Mouse (Mus musculus) telencephalon, adult 2 months (tissue): Measurements from ENCODE around the gene Hcst.
A peak's percentile ranks its signal among the peaks of the same experiment; 100 is the strongest.

ENCODE experiments used
- DNase-seq: peaks from one replicate; pipeline ENCODE4 v3.0.0-alpha.2; 2011; ENCODE audit warnings: low read depth, low spot score

Gene Hcst

DNA sequence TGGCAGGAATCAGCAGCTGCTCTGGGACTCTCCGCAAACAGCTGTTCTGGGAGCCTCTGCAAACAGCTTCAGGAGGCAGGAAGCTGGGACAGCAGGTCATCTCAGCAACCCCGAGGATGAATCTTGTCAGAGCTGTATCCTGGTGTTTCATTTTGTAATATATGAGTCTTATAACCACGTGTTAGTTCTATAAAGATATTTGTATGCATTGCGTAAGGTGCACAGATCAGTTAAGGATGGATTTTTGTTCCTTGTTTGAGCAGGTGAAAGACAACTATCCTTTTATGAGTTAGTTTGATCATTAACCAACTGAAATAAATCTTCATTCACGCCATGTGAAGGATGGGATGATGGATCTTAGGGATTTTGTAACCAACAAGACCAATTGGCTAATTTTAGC lies 39.6 kb downstream of the Hcst start:
- DNase-seq: no peak

DNA sequence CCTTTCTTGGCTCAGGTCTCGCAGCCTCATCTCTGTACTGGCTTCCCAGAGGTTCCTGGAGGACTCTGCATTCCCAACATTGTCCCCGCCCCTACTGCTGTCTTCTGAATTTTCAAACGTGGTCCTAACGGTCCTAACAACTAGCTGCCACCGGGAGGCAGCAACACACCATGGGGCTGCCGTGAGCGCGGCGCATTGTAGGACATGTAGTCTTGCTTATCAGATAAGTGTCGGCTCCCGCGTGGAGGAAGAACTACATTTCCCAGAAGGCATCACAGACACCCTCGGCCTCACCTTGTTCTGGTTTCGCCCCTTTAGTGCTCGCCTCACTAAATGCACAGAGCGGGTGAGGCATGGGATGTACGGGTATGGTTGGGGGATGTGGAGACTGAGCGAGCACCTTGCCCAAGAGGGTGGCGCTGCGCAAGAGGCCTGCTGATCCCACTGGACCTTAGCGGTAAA lies 46.1 kb downstream of the Hcst start:
- peak; percentile 99 for DNase-seq
